Mouse (Mus musculus) kidney, postnatal 36 days (tissue): ENCODE data around the gene Arhgef15.

ENCODE experiments used
- DNase-seq, 2 experiments: peaks; one replicate each; pipeline ENCODE4 v3.0.0; 2021 to 2022; ENCODE audit warnings: mixed read lengths in 2 of 2

Gene Arhgef15

DNA sequence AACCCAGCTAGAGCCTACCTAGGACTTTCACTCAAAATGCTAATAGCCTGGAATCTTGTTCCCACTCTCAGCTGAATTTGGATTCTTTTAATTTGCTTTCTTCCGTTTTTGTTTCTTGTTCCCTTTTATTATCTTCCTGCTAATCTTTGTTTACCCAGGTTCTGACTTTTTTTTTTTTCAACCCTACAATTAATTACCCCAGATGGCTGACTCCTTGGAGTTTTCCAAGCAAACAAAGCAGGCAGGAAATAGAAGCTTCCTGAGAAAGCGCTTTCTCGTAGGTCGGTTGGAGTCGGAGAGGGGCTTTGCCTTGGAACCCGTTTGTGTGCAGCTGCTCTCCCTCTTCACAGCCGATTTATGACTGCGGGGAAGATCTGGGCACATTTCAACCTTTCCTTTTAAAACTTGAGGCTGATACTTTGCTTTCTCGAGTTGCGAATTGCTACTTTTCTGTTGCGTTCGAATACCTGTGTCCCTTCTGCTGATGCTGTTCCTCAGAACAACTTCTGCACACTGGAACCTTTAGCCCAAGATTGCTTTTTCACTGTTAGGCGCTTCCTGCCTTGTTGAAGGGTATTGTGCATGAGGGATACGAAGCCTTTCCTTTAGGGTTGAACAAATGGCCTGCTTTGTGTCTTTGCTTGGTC, 45.6 kb downstream of the Arhgef15 start:
- DNase-seq = peak; percentile 51 to 56

DNA sequence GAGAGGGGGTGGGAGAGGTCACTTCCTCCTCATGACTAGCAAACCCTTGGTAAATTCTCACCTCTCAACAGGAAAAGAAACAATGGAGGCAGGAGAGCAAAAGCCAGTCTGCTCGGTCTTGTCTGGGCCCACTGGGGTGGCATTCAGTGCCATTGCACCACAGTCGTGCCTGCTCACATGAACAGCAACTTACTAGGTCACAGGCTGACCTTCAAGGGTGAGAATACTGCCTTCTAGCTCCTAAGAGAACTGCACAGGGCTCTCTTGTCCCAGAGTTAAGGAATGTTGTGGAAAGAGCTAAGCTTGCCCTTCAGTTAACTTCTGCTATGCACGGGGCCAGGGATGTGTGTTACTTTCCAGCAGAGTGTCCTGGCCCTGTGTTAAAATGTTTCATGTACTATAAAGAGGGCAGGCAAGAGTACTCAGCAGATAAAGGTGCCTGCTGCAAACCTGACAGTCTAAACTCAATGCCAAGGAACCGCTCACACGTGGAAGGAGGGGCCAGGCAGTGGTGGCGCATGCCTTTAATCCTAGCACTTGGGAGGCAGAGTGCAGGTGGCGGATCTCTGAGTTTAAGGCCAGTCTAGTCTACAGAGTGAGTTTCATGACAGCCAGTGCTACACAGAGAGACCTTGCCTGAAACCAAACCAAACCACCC, 48.3 kb downstream of the Arhgef15 start:
- peak; percentile 34 to 42 for DNase-seq

DNA sequence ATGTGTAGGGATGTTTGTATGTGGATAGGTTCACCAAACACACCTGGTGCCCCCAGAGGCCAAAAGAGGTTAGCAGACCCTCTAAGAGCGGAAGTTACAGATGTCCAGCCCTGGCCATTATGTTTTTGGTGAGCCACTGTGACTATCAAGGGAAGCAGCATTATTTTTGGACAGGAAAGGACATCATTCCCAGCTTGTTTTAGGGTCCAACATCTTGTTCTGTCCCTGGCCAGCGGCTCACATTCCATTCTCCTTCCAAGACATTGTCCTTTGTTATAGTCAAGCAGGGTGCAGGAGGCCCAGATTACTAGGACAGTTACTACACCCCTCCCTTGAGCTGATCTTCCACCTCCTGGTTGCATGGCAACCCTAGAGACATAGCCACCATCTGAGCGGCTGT, 50.0 kb downstream of the Arhgef15 start:
- no peak for DNase-seq

DNA sequence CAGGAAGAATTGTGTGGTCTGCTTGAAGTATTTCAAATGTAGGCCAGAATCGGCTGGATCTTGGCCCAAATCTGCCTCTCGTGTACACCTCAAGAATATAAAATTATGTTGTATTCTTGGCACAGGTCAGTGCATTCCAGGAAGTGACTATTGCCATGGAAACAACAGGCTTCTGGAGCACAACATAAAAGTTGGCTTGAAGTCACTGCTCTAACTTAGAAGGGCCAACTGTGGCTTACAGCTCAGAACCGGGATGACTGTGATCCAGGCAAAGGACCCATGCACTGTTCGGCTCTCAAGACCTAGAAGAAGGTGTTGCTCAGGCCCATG, 50.9 kb downstream of the Arhgef15 start:
- DNase-seq = peak; percentile 36 to 55

DNA sequence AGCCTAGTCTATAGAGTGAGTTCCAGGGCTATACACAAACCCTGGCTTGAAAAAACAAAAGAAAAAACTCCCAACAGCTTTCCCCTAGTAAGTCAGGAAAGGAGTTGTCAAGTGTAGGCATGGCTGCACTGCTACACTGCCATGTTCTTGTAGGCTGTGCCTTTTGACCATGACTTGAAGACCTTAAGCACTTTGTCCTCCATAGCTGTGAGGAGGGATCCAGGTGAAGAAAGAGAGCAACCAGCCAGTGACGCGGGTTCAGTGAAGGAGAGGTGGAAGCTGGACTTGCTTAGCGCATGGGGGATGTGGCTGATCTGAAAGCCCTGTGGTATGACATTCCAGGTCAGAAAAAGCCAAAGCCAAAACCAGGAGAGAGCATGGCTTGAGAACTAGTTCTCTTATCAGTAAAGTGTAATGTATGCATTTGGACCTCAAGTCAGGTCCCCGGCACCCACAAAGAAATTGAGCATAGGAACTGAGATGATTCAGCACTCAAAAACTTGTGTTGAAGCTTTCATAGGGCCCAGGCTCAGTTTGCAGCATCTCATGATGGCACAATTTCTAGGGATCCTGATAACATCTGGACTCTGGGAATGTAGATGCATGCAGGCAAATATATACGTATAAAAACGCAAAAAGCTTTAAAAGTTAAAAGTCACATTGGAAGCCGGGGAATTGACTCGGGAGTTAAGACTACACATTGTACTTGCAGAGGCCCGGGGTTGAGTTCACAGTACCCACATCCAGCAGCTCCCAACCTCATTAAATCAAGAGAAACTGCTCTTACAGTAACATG, 51.4 kb downstream of the Arhgef15 start:
- DNase-seq = no peak

DNA sequence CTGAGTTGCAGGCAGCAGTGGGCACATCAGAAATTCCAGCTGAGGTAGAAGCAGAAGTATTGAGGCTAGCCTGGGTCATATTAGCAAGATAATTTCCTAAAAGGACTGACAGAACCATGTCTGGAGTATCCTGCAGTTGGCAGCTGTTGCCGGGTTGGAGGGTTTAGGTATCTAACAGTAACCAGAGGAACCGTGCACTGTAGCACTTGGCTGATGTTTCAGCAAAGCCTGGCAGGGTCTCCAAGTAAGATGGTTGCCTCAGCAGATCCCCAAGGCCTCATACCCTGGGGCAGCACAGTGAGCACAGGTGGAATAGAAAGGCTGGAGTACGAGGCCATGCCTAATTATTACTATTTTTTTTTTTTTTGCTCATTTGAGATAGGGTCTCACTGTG, 52.1 kb downstream of the Arhgef15 start:
- DNase-seq = no peak

DNA sequence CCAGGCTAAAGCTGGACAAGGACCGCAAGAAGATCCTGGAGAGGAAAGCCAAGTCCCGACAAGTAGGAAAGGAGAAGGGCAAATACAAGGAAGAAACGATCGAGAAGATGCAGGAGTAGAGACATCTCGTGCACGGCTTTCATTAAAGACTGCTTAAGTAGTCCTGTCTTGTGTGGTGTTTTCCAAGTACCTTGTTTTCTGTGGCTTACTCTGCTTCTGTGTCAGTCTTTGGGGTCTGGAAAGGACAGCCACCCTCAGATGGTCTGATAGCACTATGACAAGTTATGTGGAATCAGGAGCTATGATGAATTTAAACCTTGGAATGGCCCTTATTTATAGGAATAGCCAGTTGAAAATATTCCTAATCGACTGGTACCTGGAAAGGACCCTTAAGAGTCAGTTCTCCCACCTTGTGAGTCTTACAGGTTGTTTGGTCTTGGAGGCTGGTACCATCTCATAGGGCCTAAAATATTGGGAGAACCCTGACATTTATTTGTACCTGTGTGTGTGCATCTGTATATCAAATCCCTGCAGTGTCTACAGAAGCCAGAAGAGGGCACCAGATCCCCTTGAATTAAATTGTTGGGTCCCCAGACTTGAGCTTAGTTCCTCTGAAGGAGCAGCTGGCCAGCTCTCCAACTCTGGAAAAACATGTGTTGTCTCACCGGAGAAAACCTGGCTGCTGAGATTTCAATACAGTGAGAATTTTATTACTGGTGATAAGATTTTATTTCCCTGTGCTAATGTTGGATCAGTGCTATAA, 52.7 kb downstream of the Arhgef15 start:
- DNase-seq = peak; percentile 85 to 89

DNA sequence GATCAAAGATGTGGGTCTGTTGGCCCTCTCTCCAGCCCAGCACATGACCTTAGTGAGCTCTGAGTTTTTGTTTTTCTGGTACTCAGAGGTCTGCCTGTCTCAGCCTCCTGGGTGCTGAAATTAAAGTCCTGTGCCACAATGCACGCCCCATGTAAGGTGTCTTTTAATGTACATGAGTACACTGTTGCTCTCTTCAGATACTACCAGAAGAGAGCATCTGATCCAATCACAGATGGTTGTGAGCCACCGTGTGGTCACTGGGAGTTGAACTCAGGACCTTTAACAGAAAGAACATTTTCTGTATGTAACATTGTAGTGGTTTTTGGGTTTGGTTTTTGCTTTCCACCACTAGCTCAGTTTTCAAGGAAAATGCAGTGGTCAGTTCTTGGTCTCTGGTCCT, 53.5 kb downstream of the Arhgef15 start:
- no peak for DNase-seq

DNA sequence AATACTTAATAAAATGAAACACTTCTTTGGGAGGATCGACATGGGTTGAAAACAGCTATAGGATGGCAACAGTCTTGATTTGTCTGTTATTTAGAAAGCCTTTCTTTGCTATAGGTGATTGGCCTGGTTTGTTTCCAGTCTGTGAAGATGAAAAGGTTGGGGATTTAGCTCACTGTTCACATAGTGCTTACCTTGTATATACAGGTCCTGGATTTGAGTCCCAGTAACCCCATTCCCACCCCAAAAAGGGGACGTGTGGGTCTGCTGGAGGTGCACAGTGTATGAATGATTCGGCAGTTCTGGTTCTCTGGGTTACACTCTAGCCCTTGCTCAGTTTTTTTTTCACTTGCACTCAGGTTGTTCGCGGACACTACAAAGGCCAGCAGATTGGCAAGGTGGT, 54.5 kb downstream of the Arhgef15 start:
- no peak for DNase-seq

DNA sequence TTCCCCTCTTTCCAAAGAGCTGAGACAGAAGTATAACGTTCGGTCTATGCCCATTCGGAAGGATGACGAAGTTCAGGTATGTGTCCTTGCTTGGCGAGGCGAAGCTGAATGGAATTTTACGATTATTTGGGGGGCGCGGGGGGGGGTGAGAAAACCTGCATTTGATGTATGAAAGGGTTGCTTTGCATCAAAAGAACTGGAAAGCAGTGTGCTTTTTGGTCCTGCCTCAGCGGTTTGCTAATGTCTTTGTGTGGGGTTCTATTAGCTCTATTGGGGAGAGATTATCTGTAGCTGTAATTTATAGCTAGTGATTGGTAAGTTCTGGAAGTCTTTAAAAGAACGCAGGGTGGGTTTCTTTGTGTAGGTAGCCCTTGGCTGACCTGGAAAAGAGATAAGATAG, 54.9 kb downstream of the Arhgef15 start:
- DNase-seq = no peak

DNA sequence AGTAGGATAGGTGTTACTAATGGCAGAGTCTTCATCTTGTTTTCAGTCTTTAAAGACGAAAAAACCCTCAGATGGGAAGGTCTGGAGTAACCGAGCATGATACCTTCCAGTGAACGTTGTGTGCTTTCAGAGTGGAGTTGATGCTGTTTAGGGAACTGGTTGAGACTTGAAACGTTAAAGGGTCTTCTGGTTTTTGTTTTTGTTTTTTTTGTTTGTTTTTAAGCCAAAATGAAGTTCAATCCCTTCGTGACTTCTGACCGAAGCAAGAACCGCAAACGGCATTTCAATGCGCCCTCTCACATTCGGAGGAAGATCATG, 55.3 kb downstream of the Arhgef15 start:
- DNase-seq = no peak

DNA sequence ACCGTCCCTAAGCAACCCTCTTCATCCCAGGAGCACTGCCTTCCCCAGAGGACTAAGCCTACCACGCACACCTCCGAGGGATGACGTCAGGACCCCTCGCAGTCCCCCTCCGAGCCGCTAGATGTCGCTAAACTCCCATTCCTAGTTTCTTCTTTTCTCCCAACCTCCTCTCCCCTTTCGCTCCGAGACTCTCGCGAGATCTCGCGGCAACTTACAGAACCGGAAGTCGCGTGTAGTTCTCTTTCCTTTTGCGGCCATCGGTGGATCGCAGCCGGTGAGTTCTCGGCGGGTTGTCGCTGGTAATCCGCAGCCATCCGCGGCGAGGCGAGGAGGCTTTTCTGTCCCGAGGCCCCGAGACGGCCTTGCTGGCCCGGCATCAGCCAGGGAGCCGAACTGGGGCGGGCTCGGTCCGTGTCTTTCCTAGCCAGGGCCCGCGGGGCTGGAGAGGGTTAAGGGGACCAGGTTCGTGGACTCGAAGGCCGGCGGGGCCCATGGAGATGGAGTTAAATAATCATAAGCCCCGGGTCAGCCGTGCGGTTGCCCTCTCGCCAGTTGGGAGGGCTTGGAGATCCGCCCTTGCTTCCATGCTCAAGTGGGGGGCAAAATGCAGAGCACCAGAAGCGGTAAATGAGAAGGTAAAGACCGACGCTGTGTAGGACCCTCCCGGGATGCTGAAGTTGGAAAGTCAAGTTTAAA, 55.8 kb downstream of the Arhgef15 start, which contains the start of gene Rpl26:
Gene Rpl26, plus strand, starts transcription at position 233 of the 696 bp plus-strand sequence.
- peak; percentile 99 for DNase-seq

DNA sequence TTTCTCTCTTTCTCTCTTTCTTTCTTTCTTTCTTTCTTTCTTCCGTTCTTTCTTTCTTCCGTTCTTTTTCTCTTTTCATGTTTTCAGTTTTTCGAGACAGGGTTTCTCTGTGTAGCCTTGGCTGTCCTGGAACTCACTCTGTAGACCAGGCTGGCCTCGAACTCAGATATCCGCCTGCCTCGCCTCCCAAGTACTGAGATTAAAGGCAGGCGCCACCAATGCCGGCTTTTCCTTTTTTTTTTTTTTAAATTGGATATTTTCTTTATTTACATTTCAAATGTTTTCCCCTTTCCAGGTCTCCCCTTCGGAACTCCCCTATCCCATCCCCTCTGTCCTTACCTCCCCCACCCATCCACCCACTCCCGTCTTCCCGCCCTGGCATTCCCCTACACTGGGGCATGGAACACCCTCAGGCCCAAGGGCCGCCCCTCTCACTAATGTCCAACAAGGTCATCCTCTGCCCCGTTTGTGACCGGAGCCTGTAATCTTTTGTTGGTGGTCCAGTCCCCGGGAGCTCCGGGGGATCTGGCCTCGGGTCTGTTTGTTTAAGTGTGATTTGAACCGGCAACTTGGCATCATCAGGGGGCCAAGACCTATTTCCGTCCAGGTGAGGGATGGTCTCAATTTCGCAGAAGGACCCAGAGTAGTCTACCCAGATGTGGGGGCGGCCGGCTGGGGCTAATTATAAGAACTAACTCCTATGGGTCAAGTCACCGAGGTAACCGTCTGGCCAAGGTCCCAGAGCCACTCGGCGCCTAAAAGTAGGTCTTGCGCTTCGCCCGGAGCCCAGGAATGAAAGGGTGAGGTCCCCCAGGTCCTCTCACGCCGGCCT, 56.5 kb downstream of the Arhgef15 start:
- no peak for DNase-seq

DNA sequence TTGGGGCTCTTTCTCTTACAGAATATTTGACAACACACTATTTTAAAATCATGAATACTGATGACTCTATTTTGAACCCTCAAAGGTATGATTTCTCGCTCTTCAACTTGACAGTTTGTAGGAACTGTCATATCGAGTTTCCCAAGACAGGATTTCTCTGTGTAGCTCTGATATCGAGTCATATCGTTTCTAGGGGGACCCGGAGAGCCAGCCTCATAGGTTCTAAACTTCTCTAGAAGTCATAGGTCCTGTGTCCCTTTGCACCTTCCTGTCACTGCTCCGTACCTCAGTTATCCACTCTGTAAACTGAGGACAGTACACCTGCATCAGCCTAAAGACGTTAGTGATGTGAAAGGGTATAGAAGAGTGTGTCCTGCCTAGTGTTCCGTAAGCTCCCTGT, 57.5 kb downstream of the Arhgef15 start:
- no peak for DNase-seq

DNA sequence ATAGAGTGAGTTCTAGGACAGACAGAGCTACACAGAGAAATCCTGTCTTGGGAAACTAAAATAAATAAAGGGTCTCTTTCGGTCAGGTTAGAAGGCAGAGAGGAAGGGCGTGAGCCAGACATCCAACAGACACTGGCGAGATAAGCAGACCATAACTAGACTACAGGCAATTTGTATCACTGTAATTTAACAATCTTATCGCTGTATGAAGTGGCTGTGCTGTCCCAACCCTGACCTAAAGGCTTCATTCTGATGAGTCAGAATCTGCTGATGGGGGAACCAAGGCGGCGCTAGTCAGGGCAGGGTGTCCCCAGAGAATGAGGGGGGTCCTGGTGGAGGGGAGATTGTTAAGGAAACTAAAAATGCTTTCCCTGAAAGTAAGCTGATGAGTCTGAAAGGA, 58.5 kb downstream of the Arhgef15 start:
- no peak for DNase-seq

DNA sequence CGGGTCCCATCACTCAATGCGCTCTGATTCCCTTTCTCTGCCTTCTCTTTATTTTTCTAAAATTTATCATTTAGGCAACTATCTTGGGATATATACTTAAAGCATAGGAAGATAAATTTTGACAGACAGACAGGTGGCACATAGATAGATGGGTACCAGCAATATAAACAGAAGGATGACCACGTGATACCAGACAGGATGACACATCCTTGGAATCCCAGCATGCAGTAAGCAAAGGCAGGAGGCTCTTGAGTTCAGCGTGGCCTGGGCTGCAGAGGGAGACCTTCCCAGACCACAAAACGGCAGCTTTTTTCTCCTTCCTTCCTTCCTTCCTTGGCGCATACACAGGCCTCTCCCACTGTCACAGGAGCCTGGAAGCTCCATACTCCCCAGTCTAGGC, 59.4 kb downstream of the Arhgef15 start:
- DNase-seq = no peak

DNA sequence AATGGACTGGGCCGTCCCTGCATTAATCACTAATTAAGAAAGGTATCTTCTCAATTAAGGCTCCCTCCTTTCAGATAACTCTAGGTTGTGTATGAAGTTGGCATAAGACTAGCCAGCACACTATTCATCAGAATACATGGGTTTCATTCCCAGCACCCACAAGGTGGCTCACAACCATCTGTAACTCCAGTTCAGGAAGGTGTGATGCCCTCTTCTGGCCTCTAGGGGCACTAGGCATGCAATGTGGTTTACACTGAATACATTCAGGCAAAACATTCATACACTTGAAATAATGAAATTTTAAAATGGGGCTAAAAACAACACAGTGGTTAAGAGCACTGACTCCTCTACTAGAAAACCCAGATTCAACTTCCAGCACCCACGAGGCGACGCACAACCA, 60.2 kb downstream of the Arhgef15 start:
- DNase-seq = peak; percentile 56 to 71

DNA sequence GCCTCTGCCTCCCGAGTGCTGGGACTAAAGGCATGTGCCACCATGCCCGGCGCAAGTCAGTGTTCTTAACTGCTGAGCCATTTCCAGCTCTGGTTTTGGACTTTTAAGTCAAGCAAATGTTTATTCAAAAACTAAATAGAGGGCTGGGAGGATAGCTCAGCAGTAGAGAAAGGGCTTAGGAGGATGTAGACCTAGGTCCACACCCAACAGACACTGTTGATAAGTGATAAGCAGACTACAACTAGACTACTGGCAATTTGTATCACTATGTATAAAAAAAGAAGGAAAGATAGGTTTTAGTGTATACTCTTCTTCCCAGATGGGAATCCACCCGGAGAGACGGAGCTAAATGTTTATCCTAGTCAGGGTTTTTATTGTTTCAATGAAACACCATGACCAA, 61.0 kb downstream of the Arhgef15 start:
- DNase-seq = no peak

DNA sequence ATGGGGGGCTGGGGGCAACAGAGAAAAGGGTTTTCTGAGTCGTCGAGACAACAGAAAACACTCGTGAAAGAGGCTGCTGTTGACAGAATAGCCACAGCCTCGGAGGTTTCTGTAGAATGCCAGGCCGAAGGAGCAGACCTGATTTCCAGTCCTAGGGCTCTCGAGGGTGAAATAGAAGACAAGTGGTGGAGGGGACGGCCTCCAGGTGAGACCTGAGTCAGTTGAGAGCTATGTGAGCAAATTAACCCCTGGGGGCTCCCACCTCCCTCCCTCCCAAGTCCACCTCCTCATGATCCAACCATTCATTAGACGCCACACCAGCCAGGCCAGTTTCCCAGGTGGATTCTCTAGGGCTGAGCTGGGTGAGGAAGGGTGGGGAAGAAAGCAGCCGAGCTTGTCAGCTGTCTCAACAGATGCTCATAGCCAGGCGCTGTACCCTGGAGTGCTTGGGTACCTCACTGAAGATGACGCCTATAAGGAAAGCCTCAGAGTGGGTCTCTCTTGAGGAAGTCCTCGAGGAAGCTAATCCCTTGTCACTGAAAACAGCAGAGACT, 63.3 kb downstream of the Arhgef15 start:
- no peak for DNase-seq
